Mouse (Mus musculus) intestine, embryonic 15.5 days (tissue): ENCODE data around the gene Gm17078. TPM values are rescaled to one million over a fixed set of nuclear protein-coding genes. Genes with fewer than 3 reads are reported as not detected.
"Not testable (repeated sequence)": the region's sequence is repeated elsewhere in the genome, so short reads cannot be mapped to it uniquely, and the experiment has no call there.

Source experiments
- ATAC-seq: fragments of 200-750 bp; cut with Nextera tagmentation; 2 replicates; pipeline ENCODE4 v1.8.0; 2017; ENCODE audit warnings: moderate TSS enrichment, moderate library complexity
- H3K27ac ChIP-seq: fragments of 300-500 bp; sonication (generic); 2 replicates; pipeline ENCODE4 v1.5.1; 2015; ENCODE audit warnings: mild to moderate bottlenecking, inconsistent platforms
- H3K27me3 ChIP-seq: fragments of 300-500 bp; sonication (generic); replicated peaks from 2 replicates; pipeline ENCODE4 v1.6.1; 2015; ENCODE audit warnings: inconsistent platforms
- H3K36me3 ChIP-seq: fragments of 300-500 bp; sonication (generic); 2 replicates; pipeline ENCODE4 v1.6.1; 2015; ENCODE audit warnings: inconsistent platforms
- H3K4me1 ChIP-seq: fragments of 300-500 bp; sonication (generic); replicated peaks from 2 replicates; pipeline ENCODE4 v1.6.1; 2015; ENCODE audit warnings: inconsistent platforms
- H3K4me2 ChIP-seq: fragments of 300-500 bp; sonication (generic); replicated peaks from 2 replicates; pipeline ENCODE4 v1.6.1; 2015; ENCODE audit warnings: mild to moderate bottlenecking, inconsistent platforms
- H3K4me3 ChIP-seq: fragments of 300-500 bp; sonication (generic); replicated peaks from 2 replicates; pipeline ENCODE4 v1.5.1; 2015; ENCODE audit warnings: inconsistent platforms
- H3K9ac ChIP-seq: fragments of 300-500 bp; sonication (generic); 2 replicates; pipeline ENCODE4 v1.6.1; 2015; ENCODE audit warnings: inconsistent platforms
- H3K9me3 ChIP-seq: fragments of 300-500 bp; sonication (generic); 2 replicates; pipeline ENCODE4 v1.6.1; 2016; ENCODE audit warnings: inconsistent platforms
- WGBS: fragments of 180-500 bp; shearing (Covaris S2); methylation state at CpG from one replicate; pipeline ENCODE4 v1.1.7; 2015; 5-methylcytosine and 5-hydroxymethylcytosine counted together
- polyA plus RNA-seq: library from polyadenylated mRNA; unstranded; fragments of >200 nt; fragmentation: Nextera tagmentation; extraction: Ambion mirVana; gene quantifications from 2 replicates; pipeline ENCODE4 v1.2.1, GENCODE M21; 2015

Gene Gm17078
- polyA plus RNA-seq: not detected in 2 replicates

- Histone ChIP-seq H3K27ac (no peak within 1 kb of the TSS), H3K4me1 (no peaks in the 10 kb centered on the region), H3K9me3 (no peaks in the 10 kb centered on the region), H3K27me3 (no peaks in the 10 kb centered on the region), H3K9ac (no peak within 1 kb of the TSS), H3K36me3 (no peaks in the 10 kb centered on the region), H3K4me3 (no peak within 1 kb of the TSS), H3K4me2 (no peak within 1 kb of the TSS)
- 83% methylated on average over 1 of the region's 1 CpGs for WGBS
- no peak for ATAC-seq
Measured at GRCm38 (mm10) chr14:51611210-51611609, at the start of gene Gm17078. Gene Gm17078 (minus strand): TSS chr14:51611310.

- not testable (repeated sequence) for H3K4me1 ChIP-seq, H3K9me3 ChIP-seq, H3K4me2 ChIP-seq, ATAC-seq, H3K27ac ChIP-seq, H3K9ac ChIP-seq, H3K27me3 ChIP-seq, H3K4me3 ChIP-seq, H3K36me3 ChIP-seq
- WGBS: 100% methylated on average over 1 of the region's 1 CpGs
Measured at GRCm38 (mm10) chr14:51635566-51635965, 24.5 kb upstream of the Gm17078 start, which contains the start of gene Gm4181. Gene Gm4181 (minus strand): TSS chr14:51635666.

DNA sequence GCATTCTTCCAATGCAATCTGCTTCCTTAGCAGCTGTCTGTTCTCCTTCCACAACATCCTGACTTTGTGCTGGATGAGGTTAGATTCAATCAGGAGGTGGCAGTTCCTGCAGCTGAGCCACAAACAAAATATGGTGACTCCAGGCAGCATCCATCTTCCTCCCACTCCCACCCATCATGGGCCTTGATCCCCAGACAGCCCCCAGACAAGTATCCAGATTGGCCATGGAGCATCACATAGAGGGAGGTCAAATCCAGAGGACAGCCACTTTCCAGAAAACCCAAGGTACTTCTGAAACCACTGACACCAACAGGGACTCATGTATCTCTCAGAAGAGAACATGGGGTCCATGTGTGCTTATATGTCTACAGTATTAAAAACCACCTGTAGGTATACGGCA lies 21.3 kb upstream of the Gm17078 start:
- not testable (repeated sequence) for H3K4me2 ChIP-seq, H3K27ac ChIP-seq, H3K36me3 ChIP-seq, H3K9me3 ChIP-seq, H3K27me3 ChIP-seq, H3K4me1 ChIP-seq, ATAC-seq, H3K4me3 ChIP-seq, H3K9ac ChIP-seq
- WGBS: 82% methylated on average over 1 of the region's 1 CpGs

- not testable (repeated sequence) for H3K9me3 ChIP-seq, H3K27ac ChIP-seq, H3K9ac ChIP-seq, H3K4me1 ChIP-seq, H3K4me2 ChIP-seq, ATAC-seq, H3K36me3 ChIP-seq, H3K27me3 ChIP-seq, H3K4me3 ChIP-seq
- 87% methylated on average over 4 of the region's 4 CpGs for WGBS
Measured at GRCm38 (mm10) chr14:51592039-51592438, 19.1 kb downstream of the Gm17078 start, which contains the start of gene Gm17174. Gene Gm17174 (minus strand): TSS chr14:51592139.

DNA sequence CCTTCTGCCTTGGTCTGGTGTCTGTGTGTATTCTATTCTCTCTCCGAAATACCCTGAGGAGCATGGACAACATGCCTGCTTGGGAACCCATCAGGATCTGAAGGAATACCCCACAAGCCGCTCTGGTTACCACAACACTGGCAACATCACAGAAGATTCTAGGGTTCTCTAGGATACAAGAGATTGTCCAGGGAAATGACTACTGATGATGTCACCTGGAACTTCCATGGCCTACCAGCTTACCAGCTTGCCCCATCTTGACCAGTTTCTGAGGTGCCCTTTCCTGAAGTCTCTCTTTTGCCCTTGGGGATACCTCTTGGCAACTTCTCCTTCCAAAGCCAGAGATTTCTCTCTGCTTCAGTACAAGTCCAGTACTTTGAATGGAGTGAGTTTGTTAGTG lies 37.1 kb downstream of the Gm17078 start, which contains the start of gene Gm17175:
Gene Gm17175 (minus strand): TSS at position 101 of the 400 bp plus-strand sequence.
- H3K27me3 ChIP-seq, ATAC-seq: not testable (repeated sequence)
- 85% methylated on average over 2 of the region's 2 CpGs for WGBS

More for the DNA sequence above, 37.1 kb downstream of the Gm17078 start, which contains the start of gene Gm17175:
- not testable (repeated sequence) for H3K36me3 ChIP-seq, H3K4me2 ChIP-seq, H3K27ac ChIP-seq, H3K9ac ChIP-seq, H3K9me3 ChIP-seq, H3K4me1 ChIP-seq, H3K4me3 ChIP-seq

Other genes with a start within 250 kb of the Gm17078 start
- gene Gm7247, start 249.6 kb downstream of the Gm17078 start, polyA plus RNA-seq: not detected in 2 replicates
- not detected in 2 replicates for gene Vmn2r88, start 200.5 kb downstream of the Gm17078 start, polyA plus RNA-seq
- gene Vmn2r89, start 159.5 kb downstream of the Gm17078 start, polyA plus RNA-seq: not detected in 2 replicates
- gene Gm5622, start 58.5 kb downstream of the Gm17078 start, polyA plus RNA-seq: not detected in 2 replicates
- not detected in 2 replicates for gene Gm17175, start 37.2 kb downstream of the Gm17078 start, polyA plus RNA-seq
- gene Gm17174, start 19.2 kb downstream of the Gm17078 start, polyA plus RNA-seq: not detected in 2 replicates
- gene Gm4181, start 24.4 kb upstream of the Gm17078 start, polyA plus RNA-seq: not detected in 2 replicates
- not detected in 2 replicates for gene Gm17079, start 84.2 kb upstream of the Gm17078 start, polyA plus RNA-seq
- gene Gm5800, start 105.9 kb upstream of the Gm17078 start, polyA plus RNA-seq: not detected in 2 replicates
- gene Ang4, start 162.3 kb upstream of the Gm17078 start, polyA plus RNA-seq: 2.9 and 3.5 TPM in 2 replicates
- not detected in 2 replicates for gene AY358078, start 188.7 kb upstream of the Gm17078 start, polyA plus RNA-seq
- 0.35 TPM in 1 of 2 replicates, not detected in the other for gene Ear6, start 242.4 kb upstream of the Gm17078 start, polyA plus RNA-seq